In the genomic region with DNA sequence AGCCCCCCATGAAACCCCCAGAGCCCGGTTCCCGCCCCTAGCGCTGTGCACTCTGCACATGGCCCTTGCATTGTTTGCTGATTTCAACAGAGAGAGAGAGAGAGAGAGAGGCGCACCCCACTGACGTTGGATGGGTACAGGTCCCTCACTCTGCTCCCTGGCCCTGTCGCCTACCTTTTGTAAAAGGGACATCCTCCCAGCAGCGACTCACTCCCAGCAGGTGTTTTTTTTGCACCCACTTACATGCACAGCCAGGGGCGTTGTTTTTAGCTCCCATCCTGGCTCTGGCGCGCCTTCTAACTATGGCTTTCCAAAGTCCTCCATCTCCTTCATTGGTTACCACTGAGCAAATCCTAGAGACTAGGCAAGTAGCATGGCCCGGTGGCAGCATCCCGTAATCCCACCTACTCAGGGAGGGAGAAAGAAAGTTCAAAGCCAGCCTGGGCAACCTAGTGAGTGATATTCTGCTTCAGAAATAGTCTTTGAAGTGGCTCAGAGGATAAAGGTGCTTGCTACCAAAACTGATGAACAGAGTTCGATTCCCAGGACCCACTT, we compare ENCODE assay signal across 8 mouse cellular contexts. TPM values are rescaled to one million over a fixed set of nuclear protein-coding genes. Genes with fewer than 3 reads are reported as not detected.
DNase-seq lines count a peak whose midpoint lies in the region; ATAC-seq and TF ChIP-seq lines count a peak whose summit lies in the region.

No protein-coding gene starts in this region.

- H3K27ac ChIP-seq in bone marrow macrophage, adult 2 months (ENCODE audit: insufficient read depth, low read depth, low read length) = peak overlapping the region; percentile 55
- peak overlapping the region; percentile 94 for H3K27ac ChIP-seq in hindbrain, embryonic 11.5 days (ENCODE audit: low read depth, low read length)
- peak overlapping the region; percentile 94 for H3K27ac ChIP-seq in midbrain, embryonic 13.5 days

- no peak for TF ChIP-seq POLR2A in bone marrow macrophage, adult 2 months (IDR thresholded peaks at IDR 0.05; ENCODE audit: borderline replicate concordance, low read depth, low read length)

- H3K9ac ChIP-seq in hindbrain, embryonic 11.5 days (ENCODE audit: low read depth, low read length) = peak overlapping the region; percentile 79
- peak overlapping the region; percentile 90 for H3K9ac ChIP-seq in midbrain, embryonic 13.5 days (replicated peaks)

- no peaks in the 10 kb centered on the region for H3K9me3 ChIP-seq in hindbrain, embryonic 11.5 days (ENCODE audit: control insufficient read depth, low read length)
- no peaks in the 10 kb centered on the region for H3K9me3 ChIP-seq in midbrain, embryonic 13.5 days

- intact Hi-C loops in left cerebral cortex, postnatal 4 days (cut with DNase I) = no loop called here

- H3K27me3 ChIP-seq in hindbrain, embryonic 11.5 days (ENCODE audit: control insufficient read depth, insufficient read depth, low read length) = no peaks in the 10 kb centered on the region
- H3K27me3 ChIP-seq in midbrain, embryonic 13.5 days = peaks cover 6% of the 10 kb centered on the region; the same call in 1 of the 2 replicates

- H3K4me1 ChIP-seq in bone marrow macrophage, adult 2 months (ENCODE audit: control insufficient read depth, insufficient read depth, low read length) = peaks cover 11% of the 10 kb centered on the region
- H3K4me1 ChIP-seq in hindbrain, embryonic 11.5 days (replicated peaks; ENCODE audit: control insufficient read depth, insufficient read depth, low read length) = peaks cover 8% of the 10 kb centered on the region
- peaks cover 51% of the 10 kb centered on the region for H3K4me1 ChIP-seq in midbrain, embryonic 13.5 days (replicated peaks)

- H3K4me3 ChIP-seq in bone marrow macrophage, adult 2 months (ENCODE audit: insufficient read depth, low read length) = peak overlapping the region; percentile 63
- peak overlapping the region; percentile 73 for H3K4me3 ChIP-seq in hindbrain, embryonic 11.5 days (ENCODE audit: low read depth, low read length)
- peak overlapping the region; percentile 72 for H3K4me3 ChIP-seq in midbrain, embryonic 13.5 days (replicated peaks)

- DNase-seq in kidney, adult 9 months = peak; percentile 22
- DNase-seq in kidney, postnatal 14 days = no peak
- no peak for DNase-seq in hindbrain, embryonic 11.5 days (ENCODE audit: low spot score)
- no peak for DNase-seq in left cerebral cortex, postnatal 4 days
- DNase-seq in urinary bladder, postnatal 36 days (ENCODE audit: low spot score in 2 of 2) = no peak
- DNase-seq in cerebellum, adult 11 months = no peak

- H3K36me3 ChIP-seq in hindbrain, embryonic 11.5 days (ENCODE audit: control insufficient read depth, insufficient read depth, low read length) = no peaks in the 10 kb centered on the region
- H3K36me3 ChIP-seq in midbrain, embryonic 13.5 days = peaks cover 17% of the 10 kb centered on the region

- ATAC-seq in hindbrain, embryonic 11.5 days (ENCODE audit: low FRiP score) = no peak; the same call in 1 of the 2 replicates
- ATAC-seq in midbrain, embryonic 13.5 days = peak; percentile 46; the same call in 1 of the 2 replicates

- peak overlapping the region; percentile 98 for H3K4me2 ChIP-seq in hindbrain, embryonic 11.5 days (replicated peaks; ENCODE audit: low read depth, low read length)
- peak overlapping the region; percentile 97 for H3K4me2 ChIP-seq in midbrain, embryonic 13.5 days (replicated peaks)

- WGBS in hindbrain, embryonic 11.5 days = 9% methylated on average over 13 of the region's 13 CpGs
- 6% methylated on average over 13 of the region's 13 CpGs for WGBS in midbrain, embryonic 13.5 days

- 0 out of 2 replicates have a peak, but pooled peaks have one; percentile 37 for TF ChIP-seq CTCF in bone marrow macrophage, adult 2 months (IDR thresholded peaks at IDR 0.05; ENCODE audit: low read depth, low read length)

RNA-seq across cellular contexts. Expression of gene Bbc3, which starts 6.1 kb away (rescaled TPM):
- polyA plus RNA-seq in bone marrow macrophage, adult 2 months (2012; ENCODE audit: insufficient read depth, insufficient read length, missing spikeins) = 26.6 and 27.6 TPM in 2 replicates
- 6.4 and 8.1 TPM in 2 replicates for polyA plus RNA-seq in hindbrain, embryonic 11.5 days (2014; fragmentation: Nextera tagmentation; extraction: Ambion mirVana)
- 23.1 and 25.5 TPM in 2 replicates for polyA plus RNA-seq in midbrain, embryonic 13.5 days (2015; fragmentation: Nextera tagmentation; extraction: Ambion mirVana)
- total RNA-seq in left cerebral cortex, postnatal 4 days (2021) = 10 to 100 TPM; 45.7 to 51.8 TPM

RNA-seq across cellular contexts. Expression of gene Ccdc9, which starts 27.7 kb away (rescaled TPM):
- 143 and 146 TPM in 2 replicates for polyA plus RNA-seq in bone marrow macrophage, adult 2 months (2012; ENCODE audit: insufficient read depth, insufficient read length, missing spikeins)
- polyA plus RNA-seq in hindbrain, embryonic 11.5 days (2014; fragmentation: Nextera tagmentation; extraction: Ambion mirVana) = 18.2 and 19.2 TPM in 2 replicates
- 22.5 and 39.4 TPM in 2 replicates for polyA plus RNA-seq in midbrain, embryonic 13.5 days (2015; fragmentation: Nextera tagmentation; extraction: Ambion mirVana)
- 10 to 100 TPM; 86.2 to 91.5 TPM for total RNA-seq in left cerebral cortex, postnatal 4 days (2021)

RNA-seq across cellular contexts. Expression of gene Inafm1, which starts 40.9 kb away (rescaled TPM):
- 11.7 and 14.0 TPM in 2 replicates for polyA plus RNA-seq in bone marrow macrophage, adult 2 months (2012; ENCODE audit: insufficient read depth, insufficient read length, missing spikeins)
- polyA plus RNA-seq in hindbrain, embryonic 11.5 days (2014; fragmentation: Nextera tagmentation; extraction: Ambion mirVana) = 11.0 and 13.8 TPM in 2 replicates
- 22.3 and 27.3 TPM in 2 replicates for polyA plus RNA-seq in midbrain, embryonic 13.5 days (2015; fragmentation: Nextera tagmentation; extraction: Ambion mirVana)
- 10 to 100 TPM; 42.8 to 46.5 TPM for total RNA-seq in left cerebral cortex, postnatal 4 days (2021)

RNA-seq across cellular contexts. Expression of gene C5ar1, which starts 55.0 kb away (rescaled TPM):
- 463 and 511 TPM in 2 replicates for polyA plus RNA-seq in bone marrow macrophage, adult 2 months (2012; ENCODE audit: insufficient read depth, insufficient read length, missing spikeins)
- polyA plus RNA-seq in hindbrain, embryonic 11.5 days (2014; fragmentation: Nextera tagmentation; extraction: Ambion mirVana) = 0.46 and 1.3 TPM in 2 replicates
- polyA plus RNA-seq in midbrain, embryonic 13.5 days (2015; fragmentation: Nextera tagmentation; extraction: Ambion mirVana) = 1.0 and 1.5 TPM in 2 replicates
- total RNA-seq in left cerebral cortex, postnatal 4 days (2021) = 1 to 10 TPM in 1 of 2 experiments, under 1 TPM in 1; 0.97 to 1.8 TPM
